18 mouse cellular contexts compared by ENCODE assay signal in genomic region chr2:60145742-60146141, GRCm38 (mm10).
DNase-seq lines count a peak whose midpoint lies in the region; ATAC-seq and TF ChIP-seq lines count a peak whose summit lies in the region.
"Had no signal": no experiment of that assay in that cellular context is flagged by ENCODE, and none has a peak within 500 bp of the region (broad histone marks: within the 10 kb centered on the region; RNA-seq: fewer than 3 reads in every experiment).

No protein-coding gene starts in this region.

- no peak for DNase-seq in forebrain, embryonic 11.5 days (ENCODE audit: low spot score)
- DNase-seq in kidney, postnatal 14 days, result peak; percentile 39
- DNase-seq in midbrain, embryonic 14.5 days, result peak; percentile 57
- no peak for DNase-seq in thymus, adult 2 months
- DNase-seq: B cell, adult 2 months; cerebellum, adult 11-12 months; thymus, postnatal 25 days had no signal

- no peaks in the 10 kb centered on the region for H3K27me3 ChIP-seq in forebrain, embryonic 13.5 days
- no peaks in the 10 kb centered on the region for H3K27me3 ChIP-seq in forebrain, embryonic 11.5 days (ENCODE audit: control insufficient read depth, insufficient read depth, low read length)
- no peaks in the 10 kb centered on the region for H3K27me3 ChIP-seq in kidney, embryonic 15.5 days
- no peaks in the 10 kb centered on the region for H3K27me3 ChIP-seq in midbrain, embryonic 14.5 days (ENCODE audit: control insufficient read depth, insufficient read depth, low read length)
- H3K27me3 ChIP-seq in midbrain, embryonic 13.5 days, result no peaks in the 10 kb centered on the region
- H3K27me3 ChIP-seq in forebrain, embryonic 15.5 days, result no peaks in the 10 kb centered on the region
- no peaks in the 10 kb centered on the region for H3K27me3 ChIP-seq in thymus, adult 2 months (ENCODE audit: control insufficient read depth, insufficient read depth, low read length)
- H3K27me3 ChIP-seq: heart, embryonic 12.5 days; stomach, embryonic 15.5 days had no signal

- H3K4me2 ChIP-seq in forebrain, embryonic 13.5 days, result no peak overlapping the region
- no peak overlapping the region for H3K4me2 ChIP-seq in forebrain, embryonic 11.5 days (ENCODE audit: low read depth, low read length, severe bottlenecking)
- no peak overlapping the region for H3K4me2 ChIP-seq in kidney, embryonic 15.5 days
- no peak overlapping the region for H3K4me2 ChIP-seq in midbrain, embryonic 14.5 days (ENCODE audit: low read length)
- H3K4me2 ChIP-seq in midbrain, embryonic 13.5 days (replicated peaks), result no peak overlapping the region
- H3K4me2 ChIP-seq in forebrain, embryonic 15.5 days (replicated peaks), result no peak overlapping the region
- H3K4me2 ChIP-seq: heart, embryonic 12.5 days; hindbrain, embryonic 14.5 days; stomach, embryonic 15.5 days had no signal

- peaks cover 11% of the 10 kb centered on the region; the same call in 1 of the 2 replicates for H3K4me1 ChIP-seq in forebrain, embryonic 13.5 days
- H3K4me1 ChIP-seq in forebrain, embryonic 11.5 days (replicated peaks; ENCODE audit: control insufficient read depth, insufficient read depth, low read length), result 0 out of 2 replicates have a peak, but pooled peaks cover 2% of the 10 kb centered on the region
- H3K4me1 ChIP-seq in kidney, embryonic 15.5 days, result no peaks in the 10 kb centered on the region
- no peaks in the 10 kb centered on the region for H3K4me1 ChIP-seq in midbrain, embryonic 14.5 days (ENCODE audit: control insufficient read depth, insufficient read depth, low read length)
- H3K4me1 ChIP-seq in midbrain, embryonic 13.5 days (replicated peaks), result 0 out of 2 replicates have a peak, but pooled peaks cover 5% of the 10 kb centered on the region
- H3K4me1 ChIP-seq in forebrain, embryonic 15.5 days, result peaks cover 4% of the 10 kb centered on the region
- H3K4me1 ChIP-seq in thymus, adult 2 months (replicated peaks; ENCODE audit: control insufficient read depth, insufficient read depth, low read length), result no peaks in the 10 kb centered on the region
- H3K4me1 ChIP-seq: stomach, embryonic 15.5 days had no signal

- no peak overlapping the region for H3K4me3 ChIP-seq in forebrain, embryonic 13.5 days
- H3K4me3 ChIP-seq in forebrain, embryonic 11.5 days (ENCODE audit: low read depth, low read length), result no peak overlapping the region
- H3K4me3 ChIP-seq in kidney, embryonic 15.5 days (replicated peaks), result no peak overlapping the region
- no peak overlapping the region for H3K4me3 ChIP-seq in midbrain, embryonic 14.5 days (replicated peaks; ENCODE audit: low read depth, low read length)
- no peak overlapping the region for H3K4me3 ChIP-seq in midbrain, embryonic 13.5 days (replicated peaks)
- no peak overlapping the region for H3K4me3 ChIP-seq in forebrain, embryonic 15.5 days
- no peak overlapping the region for H3K4me3 ChIP-seq in thymus, adult 2 months (ENCODE audit: control insufficient read depth, insufficient read depth, low read length)
- H3K4me3 ChIP-seq: erythroblast, embryonic 14.5 days; heart, embryonic 12.5 days; limb, embryonic 10.5 days; midbrain, embryonic 10.5 days; stomach, embryonic 15.5 days had no signal

- TF ChIP-seq CTCF in thymus, adult 2 months (IDR thresholded peaks at IDR 0.05; ENCODE audit: borderline replicate concordance, control insufficient read depth, extremely low read depth, insufficient read depth, low read length, poor library complexity), result no peak

- no peaks in the 10 kb centered on the region for H3K9me3 ChIP-seq in forebrain, embryonic 13.5 days (replicated peaks)
- no peaks in the 10 kb centered on the region for H3K9me3 ChIP-seq in forebrain, embryonic 11.5 days (ENCODE audit: control insufficient read depth, low read length)
- H3K9me3 ChIP-seq in kidney, embryonic 15.5 days (replicated peaks), result no peaks in the 10 kb centered on the region
- H3K9me3 ChIP-seq in midbrain, embryonic 14.5 days (ENCODE audit: control insufficient read depth, low read length), result no peaks in the 10 kb centered on the region
- no peaks in the 10 kb centered on the region for H3K9me3 ChIP-seq in midbrain, embryonic 13.5 days
- H3K9me3 ChIP-seq in forebrain, embryonic 15.5 days, result no peaks in the 10 kb centered on the region
- H3K9me3 ChIP-seq: heart, embryonic 12.5 days; limb, embryonic 10.5 days; midbrain, embryonic 10.5 days; stomach, embryonic 15.5 days had no signal

- WGBS in forebrain, embryonic 13.5 days, result 23% methylated on average over 6 of the region's 6 CpGs
- 54% methylated on average over 6 of the region's 6 CpGs for WGBS in forebrain, embryonic 11.5 days
- 65% methylated on average over 6 of the region's 6 CpGs for WGBS in kidney, embryonic 15.5 days
- 46% methylated on average over 6 of the region's 6 CpGs for WGBS in midbrain, embryonic 14.5 days
- 48% methylated on average over 6 of the region's 6 CpGs for WGBS in midbrain, embryonic 13.5 days
- WGBS in forebrain, embryonic 15.5 days, result 24% methylated on average over 6 of the region's 6 CpGs
- 85% methylated on average over 6 of the region's 6 CpGs for WGBS in thymus, adult 2 months

- ATAC-seq in forebrain, embryonic 13.5 days, result peak; percentile 55; the same call in 1 of the 2 replicates
- ATAC-seq in forebrain, embryonic 11.5 days (replicated peaks; ENCODE audit: low FRiP score), result no peak
- ATAC-seq in kidney, embryonic 15.5 days (replicated peaks; ENCODE audit: low FRiP score), result no peak
- ATAC-seq in midbrain, embryonic 14.5 days (ENCODE audit: low FRiP score, low TSS enrichment), result no peak
- ATAC-seq in midbrain, embryonic 13.5 days, result no peak
- peak; percentile 51; the same call in 1 of the 2 replicates for ATAC-seq in forebrain, embryonic 15.5 days (replicated peaks)

- H3K36me3 ChIP-seq in forebrain, embryonic 13.5 days (ENCODE audit: poor library complexity, severe bottlenecking), result no peaks in the 10 kb centered on the region
- H3K36me3 ChIP-seq in forebrain, embryonic 11.5 days (ENCODE audit: control insufficient read depth, insufficient read depth, low read length), result no peaks in the 10 kb centered on the region
- no peaks in the 10 kb centered on the region for H3K36me3 ChIP-seq in kidney, embryonic 15.5 days
- no peaks in the 10 kb centered on the region for H3K36me3 ChIP-seq in midbrain, embryonic 14.5 days (ENCODE audit: control insufficient read depth, insufficient read depth, low read length)
- no peaks in the 10 kb centered on the region for H3K36me3 ChIP-seq in midbrain, embryonic 13.5 days
- H3K36me3 ChIP-seq in forebrain, embryonic 15.5 days, result no peaks in the 10 kb centered on the region
- H3K36me3 ChIP-seq in thymus, adult 2 months (ENCODE audit: control insufficient read depth, insufficient read depth, low read length), result no peaks in the 10 kb centered on the region
- H3K36me3 ChIP-seq: heart, embryonic 12.5 days; limb, embryonic 10.5 days; midbrain, embryonic 10.5 days; stomach, embryonic 15.5 days had no signal

- no peak overlapping the region for H3K27ac ChIP-seq in forebrain, embryonic 13.5 days
- no peak overlapping the region for H3K27ac ChIP-seq in forebrain, embryonic 11.5 days (ENCODE audit: low read depth, low read length)
- no peak overlapping the region for H3K27ac ChIP-seq in kidney, embryonic 15.5 days
- no peak overlapping the region for H3K27ac ChIP-seq in midbrain, embryonic 14.5 days (replicated peaks; ENCODE audit: low read depth, low read length)
- no peak overlapping the region for H3K27ac ChIP-seq in midbrain, embryonic 13.5 days
- no peak overlapping the region for H3K27ac ChIP-seq in forebrain, embryonic 15.5 days (replicated peaks)
- no peak overlapping the region for H3K27ac ChIP-seq in thymus, adult 2 months (ENCODE audit: control insufficient read depth, insufficient read depth, low read length)
- H3K27ac ChIP-seq: hindbrain, embryonic 14.5 days; limb, embryonic 10.5 days; liver, embryonic 14.5 days; midbrain, embryonic 10.5 days; stomach, embryonic 15.5 days had no signal

- no peak overlapping the region for H3K9ac ChIP-seq in forebrain, embryonic 13.5 days
- no peak overlapping the region for H3K9ac ChIP-seq in forebrain, embryonic 11.5 days (ENCODE audit: low read length)
- H3K9ac ChIP-seq in kidney, embryonic 15.5 days, result no peak overlapping the region
- H3K9ac ChIP-seq in midbrain, embryonic 14.5 days (replicated peaks; ENCODE audit: low read length), result no peak overlapping the region
- H3K9ac ChIP-seq in midbrain, embryonic 13.5 days (replicated peaks), result no peak overlapping the region
- no peak overlapping the region for H3K9ac ChIP-seq in forebrain, embryonic 15.5 days (replicated peaks)
- H3K9ac ChIP-seq: heart, embryonic 12.5 days; hindbrain, embryonic 14.5 days; liver, embryonic 14.5 days; stomach, embryonic 15.5 days had no signal

- no peak for TF ChIP-seq POLR2A in thymus, adult 2 months (IDR thresholded peaks at IDR 0.05; ENCODE audit: control insufficient read depth, extremely low read depth, insufficient read depth, low read length, poor library complexity)

Comparison
In these comparisons a context has a peak if more than half of its experiments do, and no peak if none do; other contexts are left out.
1. ATAC-seq: peak in forebrain, embryonic 13.5 days (single experiment) and forebrain, embryonic 15.5 days (single experiment); none in forebrain, embryonic 11.5 days (single experiment), kidney, embryonic 15.5 days (single experiment), midbrain, embryonic 14.5 days (single experiment) and midbrain, embryonic 13.5 days (single experiment).
2. DNase-seq: peak in kidney, postnatal 14 days (single experiment) and midbrain, embryonic 14.5 days (single experiment); none in forebrain, embryonic 11.5 days (single experiment) and thymus, adult 2 months (single experiment).